Mouse (Mus musculus): ENCODE data around the gene Strada. TPM values are rescaled to one million over a fixed set of nuclear protein-coding genes. Genes with fewer than 3 reads are reported as not detected.

Gene Strada
- total RNA-seq, 2 experiments from 2014 or later, result 4.9 to 11.5 TPM

DNA sequence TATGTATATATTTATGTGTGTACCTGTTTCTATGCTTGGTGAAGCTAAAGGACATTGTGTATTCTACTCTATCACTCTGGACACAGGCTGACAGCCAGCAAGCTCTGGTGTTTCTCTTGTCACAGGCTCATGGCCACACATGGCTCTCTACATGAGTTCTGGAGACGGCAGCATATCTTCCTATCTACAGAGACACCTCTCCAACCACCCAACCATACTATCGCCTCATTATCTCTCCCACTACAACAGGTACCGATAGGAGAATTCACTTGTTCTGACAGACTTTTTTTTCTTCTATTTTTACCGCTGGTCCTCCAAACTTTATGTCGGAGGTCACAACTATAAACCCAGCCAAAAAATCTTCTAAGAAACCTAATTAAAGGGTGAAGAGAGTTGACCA is 9.7 kb downstream of the Strada start:
- no peak for ATAC-seq (replicated peaks; ENCODE audit: low FRiP score, poor library complexity, severe bottlenecking)

DNA sequence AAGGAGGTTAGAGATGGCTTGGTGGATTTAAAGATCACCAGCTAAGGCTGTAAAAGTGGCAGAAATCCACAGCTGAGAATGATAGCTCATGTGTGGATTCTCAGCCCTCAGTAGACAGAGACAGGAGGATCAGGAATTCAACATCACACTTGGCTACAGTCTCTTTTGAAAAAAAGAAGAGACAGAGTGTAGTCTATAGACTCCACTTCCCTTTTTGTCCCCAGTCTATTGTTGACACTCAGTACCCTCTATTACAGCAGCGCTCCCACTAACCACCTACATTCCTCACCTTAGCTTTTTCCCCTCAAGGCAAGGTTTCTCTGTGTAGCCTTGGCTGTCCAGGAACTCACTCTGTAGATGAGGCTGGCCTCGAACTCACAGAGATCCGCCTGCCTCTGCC is 10.3 kb downstream of the Strada start:
- ATAC-seq (replicated peaks; ENCODE audit: low FRiP score, poor library complexity, severe bottlenecking), result no peak

GRCm38 (mm10) chr11:106187326-106187725 is 14.6 kb downstream of the Strada start:
- ATAC-seq (replicated peaks; ENCODE audit: low FRiP score, poor library complexity, severe bottlenecking), result no peak

DNA sequence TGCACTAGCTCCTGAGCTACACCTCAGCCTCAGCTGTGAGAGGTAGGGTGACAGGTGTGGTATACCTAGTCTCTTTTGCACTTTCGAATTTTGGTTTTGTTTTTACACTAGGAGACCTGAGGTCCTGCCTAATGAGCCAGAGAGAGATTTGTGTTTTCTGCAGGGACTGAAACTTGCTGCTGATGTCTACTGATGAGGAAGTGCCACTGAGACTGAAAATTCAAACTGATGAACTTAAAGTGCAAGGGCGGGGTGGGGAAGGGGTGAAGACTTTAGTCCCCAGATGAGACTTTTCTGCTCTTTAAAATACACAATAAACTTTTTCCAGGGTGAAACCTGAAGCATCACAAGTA is 21.5 kb downstream of the Strada start:
- no peak for ATAC-seq (replicated peaks; ENCODE audit: low FRiP score, poor library complexity, severe bottlenecking)

GRCm38 (mm10) chr11:106179711-106180448 is 22.1 kb downstream of the Strada start:
- ATAC-seq (replicated peaks; ENCODE audit: low FRiP score, poor library complexity, severe bottlenecking), result no peak

GRCm38 (mm10) chr11:106178036-106178782 is 23.8 kb downstream of the Strada start:
- peak; percentile 85 for ATAC-seq (replicated peaks; ENCODE audit: low FRiP score, poor library complexity, severe bottlenecking)

GRCm38 (mm10) chr11:106176372-106176771 is 25.6 kb downstream of the Strada start:
- ATAC-seq (replicated peaks; ENCODE audit: low FRiP score, poor library complexity, severe bottlenecking), result no peak

- no peak for ATAC-seq (replicated peaks; ENCODE audit: low FRiP score, poor library complexity, severe bottlenecking)
These were observed 26.9 kb downstream of the Strada start for GRCm38 (mm10) chr11:106175081-106175480.

- ATAC-seq (replicated peaks; ENCODE audit: low FRiP score, poor library complexity, severe bottlenecking), result no peak
These were observed 27.6 kb downstream of the Strada start for GRCm38 (mm10) chr11:106174372-106174771.

- no peak for ATAC-seq (replicated peaks; ENCODE audit: low FRiP score, poor library complexity, severe bottlenecking)
These were observed 28.7 kb downstream of the Strada start for GRCm38 (mm10) chr11:106173228-106173627.

DNA sequence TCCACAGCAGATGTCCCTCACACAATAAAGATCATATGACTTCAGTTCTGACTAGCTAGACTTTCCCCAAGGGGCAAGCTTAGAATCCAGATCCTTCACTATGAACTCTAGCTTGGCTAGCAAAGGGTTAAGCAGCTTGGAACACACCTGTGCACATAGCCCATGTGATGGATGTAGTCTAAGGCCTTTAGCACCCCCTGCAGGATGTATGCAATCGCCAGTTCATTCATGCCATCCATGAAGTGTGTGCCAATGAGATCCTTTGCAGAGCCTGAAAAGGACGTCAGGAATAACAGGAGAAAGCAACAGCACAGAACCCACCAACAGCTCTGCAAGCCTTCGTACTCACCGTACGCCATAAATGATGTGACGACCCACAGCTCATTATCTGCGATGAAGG is 31.2 kb downstream of the Strada start:
- no peak for ATAC-seq (replicated peaks; ENCODE audit: low FRiP score, poor library complexity, severe bottlenecking)

GRCm38 (mm10) chr11:106167435-106167834 is 34.5 kb downstream of the Strada start:
- no peak for ATAC-seq (replicated peaks; ENCODE audit: low FRiP score, poor library complexity, severe bottlenecking)

- ATAC-seq (replicated peaks; ENCODE audit: low FRiP score, poor library complexity, severe bottlenecking), result no peak
These were observed 37.3 kb downstream of the Strada start for GRCm38 (mm10) chr11:106164601-106165180.

DNA sequence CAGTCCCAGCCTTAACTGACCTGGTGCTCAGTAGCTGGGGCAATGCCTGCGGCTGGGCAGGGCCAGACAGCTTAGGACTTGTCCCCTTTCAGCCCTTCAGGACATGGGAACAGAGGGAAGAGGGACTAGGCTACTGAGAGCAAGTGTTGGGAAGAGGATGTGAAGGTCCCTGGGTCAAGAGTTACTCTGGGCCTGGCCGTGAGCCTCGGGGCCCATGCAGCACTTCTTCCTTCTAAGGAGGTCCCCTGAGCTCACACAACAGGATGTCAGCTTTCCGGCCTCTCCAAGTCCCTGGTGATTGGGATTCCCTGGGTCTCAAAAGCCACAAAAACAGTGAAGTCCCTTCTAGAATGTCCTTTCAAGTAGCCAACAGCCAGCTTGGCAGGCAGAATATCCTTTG is 38.4 kb downstream of the Strada start:
- ATAC-seq (replicated peaks; ENCODE audit: low FRiP score, poor library complexity, severe bottlenecking), result no peak

DNA sequence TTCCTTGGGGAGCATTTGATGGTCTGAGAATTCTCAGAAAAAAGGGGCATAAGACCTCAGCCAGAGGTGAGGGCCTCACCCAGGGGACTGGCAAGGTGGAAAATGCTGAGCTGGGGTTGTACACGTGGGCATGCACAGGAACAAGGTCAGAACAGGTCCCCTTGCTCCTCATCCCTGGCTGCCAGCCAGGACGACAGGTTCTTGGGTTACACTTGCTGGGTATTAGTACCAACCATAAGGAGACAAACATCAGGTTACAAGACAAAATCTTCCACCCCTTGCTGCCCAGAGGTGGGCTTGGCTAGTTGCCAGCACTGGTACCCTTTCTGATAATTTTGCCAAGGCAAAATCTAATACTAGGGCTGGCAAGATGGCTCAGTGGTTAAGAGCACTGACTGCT is 39.7 kb downstream of the Strada start:
- ATAC-seq (replicated peaks; ENCODE audit: low FRiP score, poor library complexity, severe bottlenecking), result no peak

GRCm38 (mm10) chr11:106160841-106161721 is 40.9 kb downstream of the Strada start, which contains the start of the genes Gm10840 and Limd2:
Gm10840 (plus strand) TSS chr11:106160850.
Limd2 (minus strand) TSS chr11:106160860.
- no peak for ATAC-seq (replicated peaks; ENCODE audit: low FRiP score, poor library complexity, severe bottlenecking)

GRCm38 (mm10) chr11:106159921-106160840 is 41.8 kb downstream of the Strada start:
- no peak for ATAC-seq (replicated peaks; ENCODE audit: low FRiP score, poor library complexity, severe bottlenecking)

GRCm38 (mm10) chr11:106159216-106159920 is 42.6 kb downstream of the Strada start:
- ATAC-seq (replicated peaks; ENCODE audit: low FRiP score, poor library complexity, severe bottlenecking), result no peak

DNA sequence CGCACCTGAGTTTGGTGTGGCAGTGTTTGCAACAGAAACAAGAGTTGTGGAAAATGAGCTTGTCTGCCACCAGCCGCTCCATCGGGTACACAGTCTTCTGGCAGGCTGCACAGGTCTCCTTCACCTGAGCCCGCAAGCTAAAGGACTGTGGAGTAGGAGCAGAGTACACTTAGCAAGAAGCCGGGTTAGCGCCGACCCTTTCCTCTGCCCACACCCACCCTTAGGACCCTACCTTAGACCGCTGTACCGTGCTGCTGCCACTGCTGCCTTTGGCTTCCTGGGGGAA is 43.1 kb downstream of the Strada start:
- ATAC-seq (replicated peaks; ENCODE audit: low FRiP score, poor library complexity, severe bottlenecking), result no peak
